Mouse (Mus musculus) neural tube, embryonic 14.5 days (tissue): Measurements from ENCODE around the gene Ccdc22. TPM values are rescaled to one million over a fixed set of nuclear protein-coding genes. Genes with fewer than 3 reads are reported as not detected.

ENCODE experiments used
- ATAC-seq: fragments of 200-750 bp; cut with Nextera tagmentation; 2 replicates; pipeline ENCODE4 v1.8.0; 2017; ENCODE audit warnings: low read depth, mild to moderate bottlenecking, moderate TSS enrichment, moderate library complexity
- H3K27ac ChIP-seq: fragments of 300-500 bp; sonication (generic); 2 replicates; pipeline ENCODE4 v1.5.1; 2014; ENCODE audit warnings: low read depth, mild to moderate bottlenecking, control low read depth, low read length, moderate library complexity, mixed read lengths
- H3K27me3 ChIP-seq: fragments of 300-500 bp; sonication (generic); 2 replicates; pipeline ENCODE4 v1.6.1; 2014; ENCODE audit warnings: low read length; ENCODE audit not compliant: control insufficient read depth, insufficient read depth
- H3K36me3 ChIP-seq: fragments of 300-500 bp; sonication (generic); 2 replicates; pipeline ENCODE4 v1.6.1; 2014; ENCODE audit warnings: low read length, mixed read lengths; ENCODE audit not compliant: control insufficient read depth, insufficient read depth
- H3K4me1 ChIP-seq: fragments of 300-500 bp; sonication (generic); 2 replicates; pipeline ENCODE4 v1.6.1; 2014; ENCODE audit warnings: low read length; ENCODE audit not compliant: control insufficient read depth, insufficient read depth
- H3K4me2 ChIP-seq: fragments of 300-500 bp; sonication (generic); 2 replicates; pipeline ENCODE4 v1.6.1; 2014; ENCODE audit warnings: mild to moderate bottlenecking, low read depth, low read length, control low read depth
- H3K4me3 ChIP-seq: fragments of 300-500 bp; sonication (generic); 2 replicates; pipeline ENCODE4 v1.5.1; 2014; ENCODE audit warnings: low read depth, low read length, control low read depth, mixed read lengths
- H3K9ac ChIP-seq: fragments of 300-500 bp; sonication (generic); replicated peaks from 2 replicates; pipeline ENCODE4 v1.6.1; 2014; ENCODE audit warnings: low read depth, mild to moderate bottlenecking, control low read depth, low read length, mixed read lengths
- H3K9me3 ChIP-seq: fragments of 300-500 bp; sonication (generic); 2 replicates; pipeline ENCODE4 v1.6.1; 2016; ENCODE audit warnings: low read length; ENCODE audit not compliant: control insufficient read depth
- WGBS: fragments of 180-500 bp; shearing (Covaris S2); extraction: QIAGEN DNeasy Blood & Tissue Kit; methylation state at CpG from one replicate; pipeline ENCODE4 v1.1.7; 2014; 5-methylcytosine and 5-hydroxymethylcytosine counted together
- polyA plus RNA-seq: library from polyadenylated mRNA; unstranded; fragments of >200 nt; fragmentation: Nextera tagmentation; extraction: Ambion mirVana; gene quantifications from 2 replicates; pipeline ENCODE4 v1.2.1, GENCODE M21; 2014

The Ccdc22 gene
- polyA plus RNA-seq, 1 experiment from 2014 or later = 27.0 TPM

GRCm38 (mm10) chrX:7581151-7581550 is 24.2 kb downstream of the Ccdc22 start:
- Histone ChIP-seq H3K27me3 (no peaks in the 10 kb centered on the region), H3K4me3 (no peak overlapping the region), H3K4me2 (no peak overlapping the region), H3K4me1 (no peaks in the 10 kb centered on the region), H3K36me3 (no peaks in the 10 kb centered on the region), H3K27ac (no peak overlapping the region), H3K9ac (no peak overlapping the region), H3K9me3 (no peaks in the 10 kb centered on the region)
- no peak for ATAC-seq
- 92% methylated on average over 2 of the region's 2 CpGs for WGBS

- no peaks in the 10 kb centered on the region for H3K36me3 ChIP-seq
- H3K9me3 ChIP-seq = no peaks in the 10 kb centered on the region
- peak; percentile 3; the same call in 1 of the 2 replicates for ATAC-seq
- peaks cover 8% of the 10 kb centered on the region for H3K4me1 ChIP-seq
- peak overlapping the region; percentile 93 for H3K27ac ChIP-seq
- H3K27me3 ChIP-seq = no peaks in the 10 kb centered on the region
- peak overlapping the region; percentile 44 for H3K4me3 ChIP-seq
- H3K9ac ChIP-seq = no peak overlapping the region
- WGBS = 29% methylated on average over 4 of the region's 6 CpGs
- H3K4me2 ChIP-seq = peak overlapping the region; percentile 25
Observed at GRCm38 (mm10) chrX:7574885-7575231, 30.5 kb downstream of the Ccdc22 start.

GRCm38 (mm10) chrX:7574087-7574884 is 31.0 kb downstream of the Ccdc22 start, which contains the start of gene Ppp1r3f:
Gene Ppp1r3f, minus strand, starts transcription at chrX:7574283.
- Histone ChIP-seq H3K27me3 (no peaks in the 10 kb centered on the region), H3K36me3 (no peaks in the 10 kb centered on the region), H3K9me3 (no peaks in the 10 kb centered on the region), H3K4me2 (peak within 1 kb of the TSS; percentile 56), H3K4me3 (peak within 1 kb of the TSS; percentile 44), H3K9ac (peak within 1 kb of the TSS; percentile 71), H3K4me1 (peaks cover 8% of the 10 kb centered on the region), H3K27ac (peak within 1 kb of the TSS; percentile 93)
- WGBS = 18% methylated on average over 43 of the region's 65 CpGs
- peak; percentile 98 for ATAC-seq

GRCm38 (mm10) chrX:7573176-7574086 is 31.9 kb downstream of the Ccdc22 start, which contains the start of gene Foxp3:
Gene Foxp3, plus strand, starts transcription at chrX:7573644.
- Histone ChIP-seq H3K9me3 (no peaks in the 10 kb centered on the region), H3K27me3 (no peaks in the 10 kb centered on the region), H3K4me3 (peak within 1 kb of the TSS; percentile 44), H3K27ac (peak within 1 kb of the TSS; percentile 93), H3K4me2 (peak within 1 kb of the TSS; percentile 56), H3K9ac (peak within 1 kb of the TSS; percentile 71), H3K36me3 (no peaks in the 10 kb centered on the region), H3K4me1 (peaks cover 8% of the 10 kb centered on the region)
- ATAC-seq = peak; percentile 72
- 28% methylated on average over 48 of the region's 72 CpGs for WGBS

GRCm38 (mm10) chrX:7572466-7572865 is 32.9 kb downstream of the Ccdc22 start:
- H3K9ac ChIP-seq = no peak overlapping the region
- H3K4me1 ChIP-seq = peaks cover 8% of the 10 kb centered on the region
- H3K4me2 ChIP-seq = peak overlapping the region; percentile 56; the same call in 1 of the 2 replicates
- no peak overlapping the region for H3K4me3 ChIP-seq
- no peaks in the 10 kb centered on the region for H3K27me3 ChIP-seq
- ATAC-seq = no peak
- H3K27ac ChIP-seq = no peak overlapping the region
- 90% methylated on average over 10 of the region's 10 CpGs for WGBS
- H3K9me3 ChIP-seq = no peaks in the 10 kb centered on the region
- no peaks in the 10 kb centered on the region for H3K36me3 ChIP-seq

GRCm38 (mm10) chrX:7571565-7572136 is 33.7 kb downstream of the Ccdc22 start:
- 83% methylated on average over 9 of the region's 9 CpGs for WGBS
- no peak overlapping the region for H3K4me2 ChIP-seq
- H3K9me3 ChIP-seq = no peaks in the 10 kb centered on the region
- no peak overlapping the region for H3K9ac ChIP-seq
- no peak overlapping the region for H3K27ac ChIP-seq
- ATAC-seq = no peak
- no peaks in the 10 kb centered on the region for H3K27me3 ChIP-seq
- H3K36me3 ChIP-seq = no peaks in the 10 kb centered on the region
- H3K4me3 ChIP-seq = no peak overlapping the region
- H3K4me1 ChIP-seq = peaks cover 8% of the 10 kb centered on the region

GRCm38 (mm10) chrX:7570481-7571175 is 34.7 kb downstream of the Ccdc22 start:
- no peak overlapping the region for H3K27ac ChIP-seq
- H3K4me1 ChIP-seq = peaks cover 8% of the 10 kb centered on the region
- H3K9me3 ChIP-seq = no peaks in the 10 kb centered on the region
- H3K4me3 ChIP-seq = no peak overlapping the region
- no peak overlapping the region for H3K4me2 ChIP-seq
- no peaks in the 10 kb centered on the region for H3K27me3 ChIP-seq
- no peak overlapping the region for H3K9ac ChIP-seq
- H3K36me3 ChIP-seq = no peaks in the 10 kb centered on the region
- 68% methylated on average over 7 of the region's 7 CpGs for WGBS
- ATAC-seq = no peak

- Histone ChIP-seq H3K27me3 (no peaks in the 10 kb centered on the region), H3K36me3 (no peaks in the 10 kb centered on the region), H3K4me3 (no peak overlapping the region), H3K4me2 (no peak overlapping the region), H3K27ac (no peak overlapping the region), H3K4me1 (peaks cover under 1% of the 10 kb centered on the region), H3K9me3 (no peaks in the 10 kb centered on the region), H3K9ac (no peak overlapping the region)
- WGBS = 85% methylated on average over 7 of the region's 9 CpGs
- no peak for ATAC-seq
Observed at GRCm38 (mm10) chrX:7567491-7567890, 37.8 kb downstream of the Ccdc22 start.
